Mouse (Mus musculus) lung, adult 2 months (tissue): Measurements from ENCODE around the gene Slco3a1.

Experiments used
- CTCF ChIP-seq: fragments of 200-500 bp; IDR thresholded peaks from 2 replicates; pipeline ENCODE4 v1.5.1; 2011; ENCODE audit warnings: mild to moderate bottlenecking, low read length, control low read depth; ENCODE audit not compliant: insufficient read depth
- POLR2A ChIP-seq: fragments of 200-500 bp; IDR thresholded peaks from 2 replicates; pipeline ENCODE4 v1.6.1; 2011; ENCODE audit warnings: low read depth, mild to moderate bottlenecking, control low read depth, low read length, borderline replicate concordance; ENCODE audit errors: extremely low read depth

DNA sequence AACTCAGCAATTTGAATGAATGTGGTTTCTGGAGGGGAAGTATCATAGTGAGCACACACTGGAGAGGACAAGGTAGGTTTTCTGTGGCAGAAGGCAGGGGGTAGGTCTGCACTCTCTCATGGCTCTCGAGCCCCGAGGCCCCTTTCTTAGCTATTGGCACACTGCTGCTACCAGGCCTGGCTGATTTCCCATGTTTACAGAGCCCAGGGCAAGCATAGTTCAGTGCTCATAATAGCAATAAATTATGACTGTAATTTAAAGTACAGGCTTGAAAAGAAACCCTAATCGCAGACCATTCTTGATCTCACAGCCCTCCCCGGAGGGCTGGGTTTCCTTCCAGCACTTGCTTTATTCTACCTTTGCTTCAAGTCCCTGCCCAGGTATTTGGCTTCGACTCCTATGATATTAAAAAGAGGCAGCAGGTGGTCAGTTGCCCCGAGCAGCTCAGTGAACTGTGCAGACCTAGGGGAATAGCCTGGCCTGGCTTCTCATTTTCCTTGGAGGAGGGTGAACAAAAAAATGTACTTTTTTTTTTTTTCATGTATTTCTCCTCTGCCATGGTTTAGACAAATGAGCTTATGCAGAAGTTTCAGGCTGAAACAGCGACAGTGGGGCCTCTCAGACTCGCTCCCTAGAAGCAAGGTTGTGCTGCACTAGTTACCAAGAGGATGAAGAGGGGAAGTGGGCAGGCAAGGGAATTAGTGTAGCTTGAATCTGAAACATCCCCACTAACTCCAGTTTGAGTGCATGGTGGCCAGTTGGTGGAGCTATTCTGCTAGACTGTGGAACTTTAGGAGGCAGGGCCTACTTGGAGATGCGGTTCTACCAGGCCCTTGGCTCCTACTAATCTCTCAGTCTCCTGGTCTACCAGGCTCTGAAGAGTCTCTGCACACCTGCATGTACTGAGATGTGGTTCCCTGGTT lies 130.4 kb downstream of the Slco3a1 start:
- TF ChIP-seq CTCF: peak; percentile 56
- no peak for TF ChIP-seq POLR2A
